Mouse (Mus musculus) testis, adult 2 months (tissue): ENCODE data around the gene Fxyd6. TPM values are rescaled to one million over a fixed set of nuclear protein-coding genes. Genes with fewer than 3 reads are reported as not detected.

Experiments
- H3K27ac ChIP-seq: fragments of 200-500 bp; 2 replicates; pipeline ENCODE4 v1.5.1; 2012; ENCODE audit warnings: low read depth, low read length; ENCODE audit not compliant: control insufficient read depth, insufficient read depth
- H3K27me3 ChIP-seq: fragments of 200-500 bp; 2 replicates; pipeline ENCODE4 v1.6.1; 2012; ENCODE audit warnings: mild to moderate bottlenecking, low read length, moderate library complexity; ENCODE audit not compliant: control insufficient read depth, insufficient read depth
- H3K36me3 ChIP-seq: fragments of 200-500 bp; 2 replicates; pipeline ENCODE4 v1.6.1; 2012; ENCODE audit warnings: mild to moderate bottlenecking, low read length; ENCODE audit not compliant: control insufficient read depth, insufficient read depth
- H3K4me1 ChIP-seq: fragments of 200-500 bp; 2 replicates; pipeline ENCODE4 v1.6.1; 2012; ENCODE audit warnings: low read length; ENCODE audit not compliant: control insufficient read depth, insufficient read depth
- H3K4me3 ChIP-seq: fragments of 200-500 bp; 2 replicates; pipeline ENCODE4 v1.5.1; 2012; ENCODE audit warnings: low read depth, mild to moderate bottlenecking, low read length, moderate library complexity, mixed read lengths; ENCODE audit not compliant: control insufficient read depth
- CTCF ChIP-seq: fragments of 200-500 bp; IDR thresholded peaks from 2 replicates; pipeline ENCODE4 v1.5.1; 2012; ENCODE audit warnings: low read depth, mild to moderate bottlenecking, inconsistent platforms, low read length, moderate library complexity; ENCODE audit not compliant: control insufficient read depth, insufficient read depth, insufficient replicate concordance
- POLR2A ChIP-seq: fragments of 200-500 bp; IDR thresholded peaks from 2 replicates; pipeline ENCODE4 v1.6.1; 2012; ENCODE audit warnings: low read depth, mild to moderate bottlenecking, inconsistent platforms, low read length, moderate library complexity; ENCODE audit not compliant: control insufficient read depth
- polyA plus RNA-seq: library from polyadenylated mRNA; depleted of rRNA; stranded (reverse); fragments of >200 nt; gene quantifications from 2 replicates; pipeline ENCODE4 v1.2.3, GENCODE M21; 2012

Gene Fxyd6
- polyA plus RNA-seq, 1 experiment: 50.1 TPM

- Histone ChIP-seq H3K27ac (no peak overlapping the region), H3K4me3 (no peak overlapping the region), H3K4me1 (no peaks in the 10 kb centered on the region), H3K36me3 (no peaks in the 10 kb centered on the region), H3K27me3 (no peaks in the 10 kb centered on the region)
- no peak for TF ChIP-seq POLR2A
- peak; percentile 96 for TF ChIP-seq CTCF
Observed at GRCm38 (mm10) chr9:45388385-45388994, 18.5 kb downstream of the Fxyd6 start.

GRCm38 (mm10) chr9:45389596-45389995 lies 19.6 kb downstream of the Fxyd6 start:
- H3K27ac ChIP-seq: no peak overlapping the region
- no peaks in the 10 kb centered on the region for H3K4me1 ChIP-seq
- H3K27me3 ChIP-seq: no peaks in the 10 kb centered on the region
- no peaks in the 10 kb centered on the region for H3K36me3 ChIP-seq
- TF ChIP-seq POLR2A: no peak
- TF ChIP-seq CTCF: no peak
- no peak overlapping the region for H3K4me3 ChIP-seq

- no peak overlapping the region for H3K4me3 ChIP-seq
- no peaks in the 10 kb centered on the region for H3K36me3 ChIP-seq
- no peaks in the 10 kb centered on the region for H3K27me3 ChIP-seq
- H3K27ac ChIP-seq: no peak overlapping the region
- H3K4me1 ChIP-seq: no peaks in the 10 kb centered on the region
- TF ChIP-seq POLR2A (no peak), CTCF (no peak)
Observed at GRCm38 (mm10) chr9:45391299-45391698, 21.3 kb downstream of the Fxyd6 start.

- TF ChIP-seq POLR2A (no peak; the same call in 1 of the 2 replicates), CTCF (no peak)
- Histone ChIP-seq H3K27ac (no peak overlapping the region), H3K4me3 (no peak overlapping the region), H3K36me3 (no peaks in the 10 kb centered on the region), H3K4me1 (peaks cover 3% of the 10 kb centered on the region; the same call in 1 of the 2 replicates), H3K27me3 (no peaks in the 10 kb centered on the region)
Observed at GRCm38 (mm10) chr9:45395218-45395617, 25.2 kb downstream of the Fxyd6 start.

- Histone ChIP-seq H3K36me3 (no peaks in the 10 kb centered on the region), H3K27ac (no peak overlapping the region), H3K27me3 (no peaks in the 10 kb centered on the region), H3K4me1 (peaks cover 3% of the 10 kb centered on the region; the same call in 1 of the 2 replicates), H3K4me3 (no peak overlapping the region)
- no peak for TF ChIP-seq CTCF
Observed at GRCm38 (mm10) chr9:45395796-45396195, 25.8 kb downstream of the Fxyd6 start.

GRCm38 (mm10) chr9:45398336-45398735 lies 28.4 kb downstream of the Fxyd6 start:
- no peak overlapping the region for H3K4me3 ChIP-seq
- H3K27me3 ChIP-seq: no peaks in the 10 kb centered on the region

GRCm38 (mm10) chr9:45399434-45399833 lies 29.4 kb downstream of the Fxyd6 start, which contains the start of gene Fxyd2:
TSS of gene Fxyd2 (plus strand) at chr9:45399669.
- Histone ChIP-seq H3K36me3 (no peaks in the 10 kb centered on the region), H3K4me1 (peaks cover 3% of the 10 kb centered on the region; the same call in 1 of the 2 replicates), H3K4me3 (no peak within 1 kb of the TSS), H3K27me3 (no peaks in the 10 kb centered on the region), H3K27ac (no peak within 1 kb of the TSS)
- no peak for TF ChIP-seq CTCF
- TF ChIP-seq POLR2A: no peak

More at GRCm38 (mm10) chr9:45398336-45398735, 28.4 kb downstream of the Fxyd6 start:
- Histone ChIP-seq H3K4me1 (peaks cover 3% of the 10 kb centered on the region; the same call in 1 of the 2 replicates), H3K36me3 (no peaks in the 10 kb centered on the region), H3K27ac (no peak overlapping the region)
- TF ChIP-seq POLR2A (no peak), CTCF (no peak)

- no peak for TF ChIP-seq POLR2A
- TF ChIP-seq CTCF: no peak
- H3K27me3 ChIP-seq: no peaks in the 10 kb centered on the region
- H3K27ac ChIP-seq: no peak overlapping the region
- H3K4me3 ChIP-seq: no peak overlapping the region
- H3K36me3 ChIP-seq: no peaks in the 10 kb centered on the region
- H3K4me1 ChIP-seq: peaks cover 3% of the 10 kb centered on the region; the same call in 1 of the 2 replicates
Observed at GRCm38 (mm10) chr9:45401851-45402250, 31.9 kb downstream of the Fxyd6 start.
